Mouse (Mus musculus): ENCODE data around the gene Clca2. TPM values are rescaled to one million over a fixed set of nuclear protein-coding genes. Genes with fewer than 3 reads are reported as not detected.
A peak's percentile ranks its signal among the peaks of the same experiment; 100 is the strongest.

Gene Clca2
- total RNA-seq (2021) = not detected

GRCm38 (mm10) chr3:145099291-145099690 is at the start of gene Clca2:
Gene Clca2, minus strand, starts transcription at chr3:145099443.
- DNase-seq (ENCODE audit: low spot score in 2 of 2) = no peak
- intact Hi-C loops (cut with DNase I) = no loop called here

GRCm38 (mm10) chr3:145147952-145148351 is 48.7 kb upstream of the Clca2 start:
- no peak for DNase-seq (ENCODE audit: low spot score in 2 of 2)
- intact Hi-C loops (cut with DNase I) = no loop called here

- no peak for DNase-seq (ENCODE audit: low spot score in 2 of 2)
- intact Hi-C loops (cut with DNase I) = no loop called here
Observed at GRCm38 (mm10) chr3:145147483-145147882, 48.2 kb upstream of the Clca2 start.

GRCm38 (mm10) chr3:145146871-145147270 is 47.6 kb upstream of the Clca2 start:
- intact Hi-C loops (cut with DNase I) = no loop called here
- DNase-seq (ENCODE audit: low spot score in 2 of 2) = no peak

GRCm38 (mm10) chr3:145143856-145144255 is 44.6 kb upstream of the Clca2 start:
- intact Hi-C loops (cut with DNase I) = no loop called here
- DNase-seq (ENCODE audit: low spot score in 2 of 2) = no peak

GRCm38 (mm10) chr3:145142925-145143324 is 43.7 kb upstream of the Clca2 start:
- intact Hi-C loops (cut with DNase I) = no loop called here
- DNase-seq (ENCODE audit: low spot score in 2 of 2) = no peak

GRCm38 (mm10) chr3:145140236-145140635 is 41.0 kb upstream of the Clca2 start:
- intact Hi-C loops (cut with DNase I) = no loop called here
- no peak for DNase-seq (ENCODE audit: low spot score in 2 of 2)

GRCm38 (mm10) chr3:145131210-145131868 is 32.1 kb upstream of the Clca2 start:
- intact Hi-C loops (cut with DNase I) = loop anchor here (5.0 kb wide), 1 partner anchor 439 kb away; no protein-coding TSS in a partner anchor

GRCm38 (mm10) chr3:145129356-145129755 is 30.1 kb upstream of the Clca2 start:
- intact Hi-C loops (cut with DNase I) = loop anchor here (10.0 kb wide), 2 partner anchors 305 to 405 kb away; partner anchors contain the start of gene Sh3glb1
- no peak for DNase-seq (ENCODE audit: low spot score in 2 of 2)

More at GRCm38 (mm10) chr3:145131210-145131868, 32.1 kb upstream of the Clca2 start:
- no peak for DNase-seq (ENCODE audit: low spot score in 2 of 2)

- intact Hi-C loops (cut with DNase I) = loop anchor here (10.0 kb wide), 2 partner anchors 302 to 402 kb away; partner anchors contain the start of gene Sh3glb1
- no peak for DNase-seq (ENCODE audit: low spot score in 2 of 2)
Observed at GRCm38 (mm10) chr3:145126618-145127017, 27.4 kb upstream of the Clca2 start.

GRCm38 (mm10) chr3:145119425-145119824 is 20.2 kb upstream of the Clca2 start:
- no peak for DNase-seq (ENCODE audit: low spot score in 2 of 2)
- intact Hi-C loops (cut with DNase I) = no loop called here

GRCm38 (mm10) chr3:145119002-145119358 is 19.7 kb upstream of the Clca2 start:
- intact Hi-C loops (cut with DNase I) = no loop called here

GRCm38 (mm10) chr3:145118254-145119001 is 19.2 kb upstream of the Clca2 start, which contains the start of gene Odf2l:
Gene Odf2l, plus strand, starts transcription at chr3:145118588.
- DNase-seq (ENCODE audit: low spot score in 2 of 2) = peak; percentile 98
- intact Hi-C loops (cut with DNase I) = no loop called here

More at GRCm38 (mm10) chr3:145119002-145119358, 19.7 kb upstream of the Clca2 start:
- DNase-seq (ENCODE audit: low spot score in 2 of 2) = no peak

GRCm38 (mm10) chr3:145117637-145118036 is 18.4 kb upstream of the Clca2 start:
- DNase-seq (ENCODE audit: low spot score in 2 of 2) = no peak

GRCm38 (mm10) chr3:145115169-145115568 is 15.9 kb upstream of the Clca2 start:
- intact Hi-C loops (cut with DNase I) = no loop called here

More at GRCm38 (mm10) chr3:145117637-145118036, 18.4 kb upstream of the Clca2 start:
- intact Hi-C loops (cut with DNase I) = no loop called here

GRCm38 (mm10) chr3:145105773-145106504 is 6.7 kb upstream of the Clca2 start:
- intact Hi-C loops (cut with DNase I) = no loop called here
- DNase-seq (ENCODE audit: low spot score in 2 of 2) = no peak

More at GRCm38 (mm10) chr3:145115169-145115568, 15.9 kb upstream of the Clca2 start:
- DNase-seq (ENCODE audit: low spot score in 2 of 2) = no peak

GRCm38 (mm10) chr3:145105076-145105772 is 6.0 kb upstream of the Clca2 start:
- intact Hi-C loops (cut with DNase I) = no loop called here
- DNase-seq (ENCODE audit: low spot score in 2 of 2) = no peak

GRCm38 (mm10) chr3:145103770-145104169 is 4.5 kb upstream of the Clca2 start:
- intact Hi-C loops (cut with DNase I) = no loop called here
- DNase-seq (ENCODE audit: low spot score in 2 of 2) = no peak

- no peak for DNase-seq (ENCODE audit: low spot score in 2 of 2)
- intact Hi-C loops (cut with DNase I) = no loop called here
Observed at GRCm38 (mm10) chr3:145103321-145103720, 4.1 kb upstream of the Clca2 start.
